In the genomic region with DNA sequence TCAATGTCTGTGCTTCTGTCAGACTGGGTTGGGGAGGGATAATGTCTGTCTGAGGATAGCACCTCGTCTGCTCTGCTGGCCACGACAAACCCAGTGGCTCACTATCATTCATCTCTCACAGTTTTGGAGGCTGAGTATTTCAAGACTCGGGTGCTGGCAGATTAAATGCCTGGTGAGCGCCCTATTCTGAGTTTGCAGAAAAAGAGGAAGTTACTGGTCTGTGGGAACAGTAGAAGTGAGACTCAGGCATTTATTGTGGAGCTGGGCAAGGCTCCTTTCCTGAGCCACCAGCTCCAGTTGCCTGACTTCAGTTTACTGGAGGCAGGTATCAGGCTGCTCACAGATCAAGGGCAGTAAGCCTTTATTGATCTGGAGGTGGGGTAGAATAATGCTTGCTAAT, we compare ENCODE assay signal across 28 mouse cellular contexts. TPM values are rescaled to one million over a fixed set of nuclear protein-coding genes. Genes with fewer than 3 reads are reported as not detected.
DNase-seq lines count a peak whose midpoint lies in the region; ATAC-seq and TF ChIP-seq lines count a peak whose summit lies in the region.
"Had no signal": no experiment of that assay in that cellular context is flagged by ENCODE, and none has a peak within 500 bp of the region (broad histone marks: within the 10 kb centered on the region; RNA-seq: fewer than 3 reads in every experiment).

No protein-coding gene starts in this region.

- peak; percentile 54 for ATAC-seq in granulocyte monocyte progenitor cell, adult 5-6 weeks (replicated peaks; ENCODE audit: poor library complexity, severe bottlenecking)
- peak; percentile 49 for ATAC-seq in megakaryocyte progenitor cell, adult 5-6 weeks (replicated peaks; ENCODE audit: poor library complexity)
- ATAC-seq in stomach, postnatal 0 days (ENCODE audit: low FRiP score, low TSS enrichment): no peak
- ATAC-seq: inflammation-experienced regulatory T-cells, adult 6 months; intestine, postnatal 0 days had no signal

- peak overlapping the region; percentile 61 to 86; a peak in 3 of 4 replicates for H3K4me3 ChIP-seq in MEL (ENCODE audit: control insufficient read depth in 1 of 2, insufficient read depth in 1 of 2, low read depth in 2 of 2, low read length in 2 of 2)
- no peak overlapping the region for H3K4me3 ChIP-seq in stomach, postnatal 0 days (ENCODE audit: low read depth, low read length)
- H3K4me3 ChIP-seq: embryonic facial prominence, embryonic 15.5 days; erythroblast, embryonic 14.5 days; hindbrain, embryonic 10.5 days had no signal

- no peak for TF ChIP-seq POLR2A in MEL (IDR thresholded peaks at IDR 0.05; ENCODE audit: control insufficient read depth in 1 of 2, insufficient read depth in 1 of 2, low read depth in 1 of 2, low read length in 2 of 2, poor library complexity in 1 of 2)

- peaks cover 0 to 6% of the 10 kb centered on the region in 2 experiments; a peak in 1 of 4 replicates for H3K36me3 ChIP-seq in MEL (ENCODE audit: control insufficient read depth in 1 of 2, insufficient read depth in 2 of 2, low read length in 2 of 2)
- no peaks in the 10 kb centered on the region for H3K36me3 ChIP-seq in stomach, postnatal 0 days (ENCODE audit: control insufficient read depth, insufficient read depth, low read length)
- H3K36me3 ChIP-seq: embryonic facial prominence, embryonic 15.5 days; forebrain, embryonic 10.5 days; heart, embryonic 13.5 days; hindbrain, embryonic 10.5 days had no signal

- H3K27ac ChIP-seq in MEL (ENCODE audit: control insufficient read depth, low read depth, low read length): no peak overlapping the region
- H3K27ac ChIP-seq in stomach, postnatal 0 days (replicated peaks): no peak overlapping the region
- H3K27ac ChIP-seq: embryonic facial prominence, embryonic 15.5 days; forebrain, embryonic 10.5 days; heart, embryonic 13.5 days; hindbrain, embryonic 10.5 days had no signal

- TF ChIP-seq CTCF in MEL (IDR thresholded peaks at IDR 0.05 in 2 of 3, conservative IDR thresholded peaks at IDR 0.05 in 1 of 3; ENCODE audit: control insufficient read depth in 1 of 3, insufficient read depth in 1 of 3, low read depth in 2 of 3, low read length in 3 of 3, poor library complexity in 1 of 3, severe bottlenecking in 1 of 3): no peak
- no peak for TF ChIP-seq CTCF in stomach, postnatal 0 days (IDR thresholded peaks at IDR 0.05; ENCODE audit: low read depth)

- peaks cover 2 to 11% of the 10 kb centered on the region in 2 experiments; a peak in 3 of 4 replicates for H3K4me1 ChIP-seq in MEL (ENCODE audit: control insufficient read depth in 1 of 2, insufficient read depth in 2 of 2, low read length in 2 of 2)
- no peaks in the 10 kb centered on the region for H3K4me1 ChIP-seq in stomach, postnatal 0 days (replicated peaks; ENCODE audit: control insufficient read depth, insufficient read depth)

- H3K27me3 ChIP-seq in MEL (ENCODE audit: control insufficient read depth in 1 of 2, insufficient read depth in 2 of 2, low read length in 2 of 2): peaks cover 5 to 6% of the 10 kb centered on the region in 2 experiments; a peak in 3 of 4 replicates
- H3K27me3 ChIP-seq in stomach, postnatal 0 days (ENCODE audit: control insufficient read depth, insufficient read depth, low read length): no peaks in the 10 kb centered on the region

- peak; percentile 27 for DNase-seq in A20 (ENCODE audit: low read depth, low spot score)
- DNase-seq in MEL (ENCODE audit: low read depth, low spot score): peak; percentile 83
- no peak for DNase-seq in spleen, adult 12 weeks (ENCODE audit: low spot score)
- DNase-seq in frontal cortex, postnatal 10 days (ENCODE audit: low spot score in 2 of 2): no peak
- no peak for DNase-seq in stomach, postnatal 0 days (ENCODE audit: low spot score)
- no peak for DNase-seq in kidney, adult 8-10 months
- DNase-seq: adrenal gland, postnatal 25 days; cerebellum, adult 2 months; cerebellum, postnatal 10 days; embryo, embryonic 11 days; gastrocnemius, postnatal 14 days had no signal

- TF ChIP-seq EP300 in MEL (IDR thresholded peaks at IDR 0.05; ENCODE audit: low read depth in 1 of 2, low read length in 2 of 2): no peak
- no peak for TF ChIP-seq EP300 in stomach, postnatal 0 days (optimal IDR thresholded peaks at IDR 0.05)

- WGBS in stomach, postnatal 0 days: 69% methylated on average over 4 of the region's 4 CpGs

- no peaks in the 10 kb centered on the region for H3K9me3 ChIP-seq in MEL (replicated peaks; ENCODE audit: insufficient read depth, low read length)
- no peaks in the 10 kb centered on the region for H3K9me3 ChIP-seq in stomach, postnatal 0 days (ENCODE audit: control insufficient read depth, low read length)
- H3K9me3 ChIP-seq: embryonic facial prominence, embryonic 15.5 days; forebrain, embryonic 10.5 days; heart, embryonic 13.5 days; hindbrain, embryonic 10.5 days had no signal

- no peak overlapping the region for H3K4me2 ChIP-seq in stomach, postnatal 0 days (replicated peaks; ENCODE audit: low read depth)

- no peak for TF ChIP-seq RAD21 in MEL (IDR thresholded peaks at IDR 0.05; ENCODE audit: low read depth, low read length)

- H3K79me2 ChIP-seq in MEL (ENCODE audit: control insufficient read depth, insufficient read depth, low read length, poor library complexity): peaks cover 1% of the 10 kb centered on the region; the same call in 1 of the 2 replicates

- H3K9ac ChIP-seq in MEL (ENCODE audit: control insufficient read depth, low read depth, low read length, poor library complexity, severe bottlenecking): peak overlapping the region; percentile 25
- H3K9ac ChIP-seq in stomach, postnatal 0 days (ENCODE audit: low read length): no peak overlapping the region
- H3K9ac ChIP-seq: embryonic facial prominence, embryonic 15.5 days had no signal

TF ChIP-seq in MEL, 35 proteins besides CTCF, POLR2A, EP300 and RAD21:
- TF ChIP-seq MYC (IDR thresholded peaks at IDR 0.05; ENCODE audit: low read depth, low read length): no peak
- TF ChIP-seq TCF12 (IDR thresholded peaks at IDR 0.05; ENCODE audit: low read depth, low read length): no peak
- TF ChIP-seq POLR2AphosphoS2 (IDR thresholded peaks at IDR 0.05; ENCODE audit: low read length): no peak
- TF ChIP-seq MAFK (IDR thresholded peaks at IDR 0.05; ENCODE audit: borderline replicate concordance, low read depth, low read length): no peak
- TF ChIP-seq CHD2 (IDR thresholded peaks at IDR 0.05; ENCODE audit: low read length): no peak
- TF ChIP-seq E2F4 (IDR thresholded peaks at IDR 0.05; ENCODE audit: borderline replicate concordance, low read depth, low read length): no peak
- TF ChIP-seq USF2 (IDR thresholded peaks at IDR 0.05; ENCODE audit: borderline replicate concordance in 1 of 2, insufficient read depth in 1 of 2, low read depth in 1 of 2, low read length in 2 of 2): no peak
- TF ChIP-seq JUND (IDR thresholded peaks at IDR 0.05; ENCODE audit: low read depth, low read length): no peak

RNA-seq across cellular contexts. Expression of a gene that starts 14.8 kb away (rescaled TPM):
- total RNA-seq in MEL (2012; rRNA removed): 0.12 TPM in 1 of 2 replicates, not detected in the other
- polyA plus RNA-seq in MEL (2012; ENCODE audit: insufficient read depth in 1 of 2, insufficient read length in 2 of 2, low read depth in 1 of 2, low replicate concordance in 2 of 2, missing spikeins in 1 of 2): under 1 TPM in 1 of 2 experiments, not detected in 1; 0.25 TPM
- not detected in 2 replicates for total RNA-seq in granulocyte monocyte progenitor cell, adult 5-6 weeks (2014; fragmentation: Nextera tagmentation)
- not detected in 2 replicates for total RNA-seq in granulocyte monocyte progenitor cell, adult 5-6 weeks (2017)
- not detected in 2 replicates for total RNA-seq in megakaryocyte progenitor cell, adult 5-6 weeks (2015)
- total RNA-seq in megakaryocyte progenitor cell, adult 5-6 weeks (2017): not detected in 2 replicates
- polyA plus RNA-seq in stomach, postnatal 0 days (2015; fragmentation: Nextera tagmentation; extraction: Ambion mirVana): 0.04 TPM in 1 of 2 replicates, not detected in the other
- total RNA-seq: adrenal gland, adult 18-20 months; adrenal gland, postnatal 25 days; gastrocnemius, postnatal 14 days had no signal
- polyA plus RNA-seq: C2C12; cerebellum, adult 2 months; embryonic facial prominence, embryonic 11.5 days; embryonic facial prominence, embryonic 15.5 days; erythroblast, embryonic 14.5 days; forebrain, embryonic 14.5 days; gonadal fat pad, adult 2 months; heart, postnatal 0 days; inflammation-experienced regulatory T-cells, adult 6 months; intestine, postnatal 0 days; kidney, embryonic 14.5 days had no signal

RNA-seq across cellular contexts. Expression of a gene that starts 20.4 kb away (rescaled TPM):
- not detected in 2 replicates for total RNA-seq in MEL (2012; rRNA removed)
- polyA plus RNA-seq in MEL (2012; ENCODE audit: insufficient read depth in 1 of 2, insufficient read length in 2 of 2, low read depth in 1 of 2, low replicate concordance in 2 of 2, missing spikeins in 1 of 2): not detected
- not detected in 2 replicates for total RNA-seq in granulocyte monocyte progenitor cell, adult 5-6 weeks (2014; fragmentation: Nextera tagmentation)
- not detected in 2 replicates for total RNA-seq in granulocyte monocyte progenitor cell, adult 5-6 weeks (2017)
- not detected in 2 replicates for total RNA-seq in megakaryocyte progenitor cell, adult 5-6 weeks (2015)
- total RNA-seq in megakaryocyte progenitor cell, adult 5-6 weeks (2017): not detected in 2 replicates
- polyA plus RNA-seq in stomach, postnatal 0 days (2015; fragmentation: Nextera tagmentation; extraction: Ambion mirVana): not detected in 2 replicates
- total RNA-seq: adrenal gland, adult 18-20 months; adrenal gland, postnatal 25 days; gastrocnemius, postnatal 14 days had no signal
- polyA plus RNA-seq: C2C12; cerebellum, adult 2 months; embryonic facial prominence, embryonic 11.5 days; embryonic facial prominence, embryonic 15.5 days; erythroblast, embryonic 14.5 days; forebrain, embryonic 10.5 days; forebrain, embryonic 14.5 days; gonadal fat pad, adult 2 months; heart, embryonic 13.5 days; heart, postnatal 0 days; hindbrain, embryonic 10.5 days; hindbrain, embryonic 16.5 days; inflammation-experienced regulatory T-cells, adult 6 months; intestine, postnatal 0 days; kidney, embryonic 14.5 days had no signal

RNA-seq across cellular contexts. Expression of a gene that starts 26.0 kb away (rescaled TPM):
- 0.04 and 0.07 TPM in 2 replicates for total RNA-seq in MEL (2012; rRNA removed)
- polyA plus RNA-seq in MEL (2012; ENCODE audit: insufficient read depth in 1 of 2, insufficient read length in 2 of 2, low read depth in 1 of 2, low replicate concordance in 2 of 2, missing spikeins in 1 of 2): under 1 TPM in 1 of 2 experiments, not detected in 1; 0.07 TPM
- not detected in 2 replicates for total RNA-seq in granulocyte monocyte progenitor cell, adult 5-6 weeks (2014; fragmentation: Nextera tagmentation)
- not detected in 2 replicates for total RNA-seq in granulocyte monocyte progenitor cell, adult 5-6 weeks (2017)
- total RNA-seq in megakaryocyte progenitor cell, adult 5-6 weeks (2015): not detected in 2 replicates
- total RNA-seq in megakaryocyte progenitor cell, adult 5-6 weeks (2017): not detected in 2 replicates
- polyA plus RNA-seq in stomach, postnatal 0 days (2015; fragmentation: Nextera tagmentation; extraction: Ambion mirVana): 0.04 TPM in 1 of 2 replicates, not detected in the other
- total RNA-seq: adrenal gland, adult 18-20 months; adrenal gland, postnatal 25 days; gastrocnemius, postnatal 14 days had no signal
- polyA plus RNA-seq: cerebellum, adult 2 months; embryonic facial prominence, embryonic 11.5 days; erythroblast, embryonic 14.5 days; forebrain, embryonic 14.5 days; gonadal fat pad, adult 2 months; heart, embryonic 13.5 days; heart, postnatal 0 days; inflammation-experienced regulatory T-cells, adult 6 months; kidney, embryonic 14.5 days had no signal

RNA-seq across cellular contexts. Expression of a gene that starts 26.6 kb away (rescaled TPM):
- not detected in 2 replicates for total RNA-seq in MEL (2012; rRNA removed)
- not detected for polyA plus RNA-seq in MEL (2012; ENCODE audit: insufficient read depth in 1 of 2, insufficient read length in 2 of 2, low read depth in 1 of 2, low replicate concordance in 2 of 2, missing spikeins in 1 of 2)
- not detected in 2 replicates for total RNA-seq in granulocyte monocyte progenitor cell, adult 5-6 weeks (2014; fragmentation: Nextera tagmentation)
- total RNA-seq in granulocyte monocyte progenitor cell, adult 5-6 weeks (2017): not detected in 2 replicates
- not detected in 2 replicates for total RNA-seq in megakaryocyte progenitor cell, adult 5-6 weeks (2015)
- not detected in 2 replicates for total RNA-seq in megakaryocyte progenitor cell, adult 5-6 weeks (2017)
- polyA plus RNA-seq in stomach, postnatal 0 days (2015; fragmentation: Nextera tagmentation; extraction: Ambion mirVana): not detected in 2 replicates
- total RNA-seq: adrenal gland, adult 18-20 months; adrenal gland, postnatal 25 days; gastrocnemius, postnatal 14 days had no signal
- polyA plus RNA-seq: C2C12; cerebellum, adult 2 months; embryonic facial prominence, embryonic 11.5 days; erythroblast, embryonic 14.5 days; forebrain, embryonic 10.5 days; forebrain, embryonic 14.5 days; gonadal fat pad, adult 2 months; heart, embryonic 13.5 days; heart, postnatal 0 days; hindbrain, embryonic 10.5 days; hindbrain, embryonic 16.5 days; inflammation-experienced regulatory T-cells, adult 6 months; intestine, postnatal 0 days; kidney, embryonic 14.5 days had no signal

RNA-seq across cellular contexts. Expression of a gene that starts 32.7 kb away (rescaled TPM):
- total RNA-seq in MEL (2012; rRNA removed): 0.12 TPM in 1 of 2 replicates, not detected in the other
- polyA plus RNA-seq in MEL (2012; ENCODE audit: insufficient read depth in 1 of 2, insufficient read length in 2 of 2, low read depth in 1 of 2, low replicate concordance in 2 of 2, missing spikeins in 1 of 2): under 1 TPM in 1 of 2 experiments, not detected in 1; 0.61 TPM
- not detected in 2 replicates for total RNA-seq in granulocyte monocyte progenitor cell, adult 5-6 weeks (2014; fragmentation: Nextera tagmentation)
- not detected in 2 replicates for total RNA-seq in granulocyte monocyte progenitor cell, adult 5-6 weeks (2017)
- not detected in 2 replicates for total RNA-seq in megakaryocyte progenitor cell, adult 5-6 weeks (2015)
- total RNA-seq in megakaryocyte progenitor cell, adult 5-6 weeks (2017): not detected in 2 replicates
- not detected in 2 replicates for polyA plus RNA-seq in stomach, postnatal 0 days (2015; fragmentation: Nextera tagmentation; extraction: Ambion mirVana)
- total RNA-seq: adrenal gland, adult 18-20 months; adrenal gland, postnatal 25 days; gastrocnemius, postnatal 14 days had no signal
- polyA plus RNA-seq: cerebellum, adult 2 months; erythroblast, embryonic 14.5 days; forebrain, embryonic 14.5 days; heart, embryonic 13.5 days; heart, postnatal 0 days; intestine, postnatal 0 days had no signal

Comparison
In these comparisons a context has a peak if more than half of its experiments do, and no peak if none do; other contexts are left out.
1. DNase-seq: peak in A20 (single experiment) and MEL (single experiment); none in spleen, adult 12 weeks (single experiment), frontal cortex, postnatal 10 days (0 of 2), stomach, postnatal 0 days (single experiment) and kidney, adult 8-10 months (0 of 2).